Mouse (Mus musculus) MN1 (cell line): ENCODE results near the gene Senp1.

ENCODE experiments used
- DNase-seq: peaks from one replicate; pipeline ENCODE4 v3.0.0-alpha.2; 2016; ENCODE audit warnings: low spot score

The Senp1 gene

GRCm38 (mm10) chr15:98093121-98094011 is at the start of gene Senp1:
Gene Senp1, minus strand, starts transcription at chr15:98093744.
- peak; percentile 94 for DNase-seq

DNA sequence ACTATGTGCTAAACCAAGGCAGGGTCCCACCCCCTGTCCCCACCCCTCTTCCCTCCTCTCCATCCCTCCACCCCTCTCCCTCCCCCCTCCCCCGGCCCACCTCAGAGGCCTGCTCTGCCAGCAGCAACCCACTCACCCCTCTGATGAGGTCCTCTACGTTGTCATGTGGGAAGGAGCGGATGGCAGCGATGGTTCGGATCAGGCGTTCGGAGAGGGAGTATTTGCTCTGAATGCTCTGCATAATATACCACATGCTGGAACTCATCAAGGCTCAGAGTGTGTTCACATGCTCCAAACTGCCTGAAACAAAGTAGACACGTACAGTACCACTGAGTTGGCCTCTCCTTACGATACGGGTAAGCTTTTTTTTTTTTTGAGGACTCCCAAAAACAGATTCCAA is 49.0 kb upstream of the Senp1 start:
- DNase-seq: no peak

DNA sequence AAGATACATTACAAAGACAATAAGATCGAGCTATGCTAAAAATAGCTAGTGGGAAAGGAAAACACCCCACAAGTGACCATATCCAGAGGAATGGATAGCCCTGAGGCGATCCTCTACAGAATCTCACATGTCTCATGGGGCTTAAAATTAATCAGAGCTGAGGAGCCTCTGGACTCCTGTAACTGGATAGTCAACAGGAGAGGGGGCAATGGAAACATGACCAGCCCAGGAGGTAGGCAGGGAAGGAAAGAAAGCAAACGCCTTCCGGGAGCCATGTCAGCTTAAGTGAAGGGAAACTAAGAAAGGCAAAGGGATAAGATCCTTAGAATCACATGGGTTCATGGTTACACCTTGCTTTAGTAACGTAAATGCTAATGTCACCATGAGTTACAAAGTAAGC is 47.3 kb upstream of the Senp1 start:
- DNase-seq: no peak

- DNase-seq: peak; percentile 33
These were observed 46.2 kb upstream of the Senp1 start for GRCm38 (mm10) chr15:98139763-98140162.

DNA sequence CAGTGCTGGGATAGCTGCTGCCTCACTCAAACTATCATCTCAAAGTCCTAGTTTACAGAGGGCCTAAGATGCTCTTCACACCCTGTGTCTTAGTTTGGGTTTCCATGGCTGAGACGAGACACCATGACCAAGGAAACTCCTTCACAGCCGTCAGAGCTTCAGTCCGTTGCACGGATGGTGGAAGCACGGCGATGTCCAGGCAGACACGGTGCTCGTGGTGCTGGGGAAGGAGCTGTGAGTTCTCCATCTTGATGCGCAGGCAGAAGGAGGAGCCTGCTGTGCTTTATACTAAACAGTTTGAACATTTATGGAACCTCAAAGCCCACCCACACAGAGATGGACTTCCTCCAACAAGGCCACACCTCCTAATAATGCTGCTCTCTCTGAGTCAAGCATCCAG is 43.3 kb upstream of the Senp1 start:
- no peak for DNase-seq

GRCm38 (mm10) chr15:98135671-98136070 is 42.1 kb upstream of the Senp1 start:
- DNase-seq: no peak

DNA sequence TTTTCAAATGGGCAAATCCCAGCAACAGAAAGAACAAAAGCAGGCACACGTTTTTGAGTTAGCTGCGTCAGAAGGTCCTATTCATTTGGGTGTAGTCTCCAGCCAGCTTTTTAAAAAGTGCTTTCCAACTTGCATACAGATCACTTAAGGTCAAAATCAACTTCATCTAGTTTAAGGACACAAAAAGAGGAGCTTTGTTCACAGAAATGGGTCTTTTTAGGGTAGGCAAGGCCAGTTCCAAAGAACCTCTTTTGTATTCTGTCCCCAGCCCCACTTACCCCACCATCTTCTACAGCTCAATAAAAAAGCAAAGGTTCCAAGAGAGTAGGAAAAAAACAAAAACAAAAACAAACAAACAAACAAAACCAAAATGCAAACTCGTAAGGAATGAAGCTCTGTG is 41.1 kb upstream of the Senp1 start:
- DNase-seq: no peak

DNA sequence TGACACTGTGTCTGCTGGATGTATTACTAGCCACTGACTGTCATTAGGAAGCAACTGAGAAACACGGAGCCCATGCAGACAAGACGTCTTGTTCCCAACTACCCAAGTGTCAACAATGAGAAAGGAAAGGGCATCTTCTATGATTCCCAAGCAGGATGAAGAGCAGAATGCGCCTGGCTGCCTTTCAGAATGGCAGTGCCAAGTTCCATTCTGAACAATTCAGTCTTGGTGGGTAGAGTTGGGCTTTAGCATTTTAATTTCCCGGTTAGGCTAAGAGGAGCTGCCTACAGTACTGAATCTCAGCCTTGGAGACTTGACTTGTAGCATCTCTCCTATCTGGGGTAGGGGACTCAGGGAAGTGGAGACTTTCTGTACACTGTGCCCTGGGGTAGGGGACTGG is 40.5 kb upstream of the Senp1 start:
- no peak for DNase-seq

DNA sequence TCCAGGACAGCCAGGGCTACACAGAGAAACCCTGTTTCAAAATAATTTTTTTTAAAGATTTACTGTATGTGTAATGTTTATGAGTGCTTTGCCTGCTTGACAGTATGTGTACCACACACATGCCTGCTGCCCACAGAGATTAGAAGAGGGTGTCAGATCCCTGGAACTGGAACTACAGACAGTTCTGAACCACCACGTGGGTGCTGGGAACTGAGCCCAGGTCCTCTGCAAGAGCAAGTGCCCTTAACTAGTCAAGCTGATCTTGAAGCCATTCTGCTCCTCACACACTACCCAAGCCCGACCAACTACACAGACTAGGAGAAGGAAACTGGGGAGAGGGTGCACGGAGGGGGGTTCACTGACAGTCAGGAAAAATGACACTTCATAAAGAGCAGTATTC is 39.9 kb upstream of the Senp1 start:
- no peak for DNase-seq

DNA sequence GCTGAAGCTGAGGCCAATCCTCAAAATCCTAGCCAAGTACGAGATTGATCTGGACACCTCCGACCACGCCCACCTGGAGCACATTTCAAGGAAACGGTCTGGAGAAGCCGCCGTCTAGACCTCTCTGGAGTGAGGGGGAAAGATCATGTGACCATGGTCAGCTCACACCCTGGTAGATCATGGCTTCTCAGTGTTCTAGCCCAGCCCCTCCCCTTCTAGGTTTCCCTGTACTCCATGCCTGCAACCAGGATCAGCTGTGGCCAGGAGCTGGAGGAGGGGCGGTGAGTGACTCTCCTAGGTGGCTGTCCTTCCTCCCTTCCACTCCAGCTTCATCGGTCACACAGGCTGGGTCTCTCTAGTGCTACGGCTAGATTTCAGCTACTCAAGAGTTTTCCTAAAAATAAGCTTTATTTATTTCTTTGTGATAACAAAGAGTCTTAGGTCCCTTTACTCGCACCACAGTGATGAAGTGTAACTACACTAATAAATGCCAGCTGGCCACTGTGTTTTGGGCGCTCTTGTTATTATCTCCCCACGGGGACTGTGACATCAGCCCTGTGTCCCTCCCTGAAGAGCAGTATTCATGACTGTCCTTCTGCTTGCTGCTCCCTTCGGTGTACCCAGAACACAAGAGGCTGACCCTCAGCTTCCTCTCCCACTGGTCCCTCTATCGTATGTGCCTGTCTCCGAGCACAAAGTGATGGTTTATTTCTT is 38.6 kb upstream of the Senp1 start:
- DNase-seq: no peak

- no peak for DNase-seq
These were observed 37.9 kb upstream of the Senp1 start for GRCm38 (mm10) chr15:98131451-98131850.

GRCm38 (mm10) chr15:98131001-98131400 is 37.5 kb upstream of the Senp1 start:
- no peak for DNase-seq

DNA sequence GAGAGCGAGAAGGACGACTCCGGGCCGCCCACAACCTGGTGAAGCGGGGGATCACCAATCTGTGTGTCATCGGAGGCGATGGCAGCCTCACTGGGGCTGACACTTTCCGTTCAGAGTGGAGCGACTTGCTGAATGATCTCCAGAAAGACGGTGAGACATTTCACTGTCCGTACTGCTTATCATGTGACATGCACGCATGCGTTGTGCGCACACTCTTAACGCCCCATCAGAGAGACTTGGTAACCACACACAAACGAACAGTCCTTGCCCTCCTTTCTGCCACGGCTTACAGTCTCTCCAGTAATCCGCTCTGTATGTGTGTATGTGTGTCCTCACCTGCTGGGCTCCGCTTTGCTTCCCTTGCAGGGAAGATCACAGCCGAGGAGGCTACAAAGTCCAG is 27.3 kb upstream of the Senp1 start:
- no peak for DNase-seq

DNA sequence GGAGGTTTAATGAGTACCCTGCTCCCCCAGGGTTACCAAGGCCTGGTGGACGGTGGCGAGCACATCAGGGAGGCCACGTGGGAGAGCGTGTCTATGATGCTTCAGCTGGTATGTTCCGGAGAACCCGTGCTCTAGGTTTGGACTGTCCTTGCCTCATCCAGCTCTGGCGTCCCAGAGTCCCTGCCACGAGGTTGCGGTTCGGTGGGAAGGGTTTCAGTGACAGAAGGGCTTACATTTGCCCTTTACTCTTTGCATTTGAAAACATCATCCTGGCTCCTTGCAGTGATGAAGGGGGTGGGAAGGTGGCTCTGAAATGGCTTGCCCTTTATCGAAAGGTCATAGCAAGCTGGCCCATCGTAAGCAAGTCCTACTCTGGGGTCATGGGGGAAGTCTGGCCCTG is 25.8 kb upstream of the Senp1 start:
- DNase-seq: no peak

DNA sequence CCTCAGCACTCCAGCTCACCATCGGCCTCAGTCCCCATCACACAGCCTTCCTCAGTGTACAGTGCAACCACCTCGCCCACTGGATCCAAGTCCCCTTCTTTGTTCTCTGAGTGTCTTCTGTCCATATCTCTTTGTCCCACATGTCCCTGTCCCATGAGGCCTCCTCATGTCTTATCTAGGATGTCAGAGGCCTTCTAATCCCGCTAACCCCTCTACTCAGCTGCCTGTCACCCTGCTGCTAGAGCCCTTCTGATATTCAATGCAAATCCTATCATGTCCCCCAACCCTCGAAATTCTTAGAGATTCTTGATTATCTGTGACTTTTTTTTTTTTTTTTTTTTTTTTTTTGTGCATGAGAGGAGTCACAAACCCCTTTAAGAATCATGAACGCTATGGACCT is 22.7 kb upstream of the Senp1 start:
- DNase-seq: no peak

DNA sequence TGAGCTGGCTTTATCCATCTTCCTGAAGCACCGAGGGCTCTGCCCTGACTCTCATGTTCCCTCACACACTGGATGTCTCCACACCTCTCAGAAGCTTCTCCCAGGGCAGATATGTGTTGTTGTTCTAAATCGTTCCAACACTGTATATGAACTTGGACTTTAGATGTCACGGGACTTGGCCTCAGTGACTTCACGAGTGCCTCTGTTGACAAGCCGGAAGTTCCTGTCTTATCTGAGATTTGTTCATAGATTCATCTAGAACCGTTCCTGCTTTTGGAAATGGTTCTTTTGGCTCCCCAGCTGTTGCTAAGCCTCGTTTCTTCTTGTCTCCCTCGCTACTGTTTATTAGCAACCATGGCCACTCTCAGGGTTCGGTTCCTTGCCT is 22.2 kb upstream of the Senp1 start:
- DNase-seq: no peak

- DNase-seq: no peak
These were observed 21.6 kb upstream of the Senp1 start for GRCm38 (mm10) chr15:98114852-98115778.

- DNase-seq: no peak
These were observed 20.7 kb upstream of the Senp1 start for GRCm38 (mm10) chr15:98114098-98114851.

- DNase-seq: peak; percentile 80
These were observed 18.2 kb upstream of the Senp1 start for GRCm38 (mm10) chr15:98111791-98112190.

GRCm38 (mm10) chr15:98108297-98109152 is 15.0 kb upstream of the Senp1 start:
- peak; percentile 87 for DNase-seq
